Mouse (Mus musculus): ENCODE results near the gene Bicc1. TPM values are rescaled to one million over a fixed set of nuclear protein-coding genes. Genes with fewer than 3 reads are reported as not detected.

Gene Bicc1
- total and polyA plus RNA-seq, 3 experiments = 0.16 TPM; not detected in 2

DNA sequence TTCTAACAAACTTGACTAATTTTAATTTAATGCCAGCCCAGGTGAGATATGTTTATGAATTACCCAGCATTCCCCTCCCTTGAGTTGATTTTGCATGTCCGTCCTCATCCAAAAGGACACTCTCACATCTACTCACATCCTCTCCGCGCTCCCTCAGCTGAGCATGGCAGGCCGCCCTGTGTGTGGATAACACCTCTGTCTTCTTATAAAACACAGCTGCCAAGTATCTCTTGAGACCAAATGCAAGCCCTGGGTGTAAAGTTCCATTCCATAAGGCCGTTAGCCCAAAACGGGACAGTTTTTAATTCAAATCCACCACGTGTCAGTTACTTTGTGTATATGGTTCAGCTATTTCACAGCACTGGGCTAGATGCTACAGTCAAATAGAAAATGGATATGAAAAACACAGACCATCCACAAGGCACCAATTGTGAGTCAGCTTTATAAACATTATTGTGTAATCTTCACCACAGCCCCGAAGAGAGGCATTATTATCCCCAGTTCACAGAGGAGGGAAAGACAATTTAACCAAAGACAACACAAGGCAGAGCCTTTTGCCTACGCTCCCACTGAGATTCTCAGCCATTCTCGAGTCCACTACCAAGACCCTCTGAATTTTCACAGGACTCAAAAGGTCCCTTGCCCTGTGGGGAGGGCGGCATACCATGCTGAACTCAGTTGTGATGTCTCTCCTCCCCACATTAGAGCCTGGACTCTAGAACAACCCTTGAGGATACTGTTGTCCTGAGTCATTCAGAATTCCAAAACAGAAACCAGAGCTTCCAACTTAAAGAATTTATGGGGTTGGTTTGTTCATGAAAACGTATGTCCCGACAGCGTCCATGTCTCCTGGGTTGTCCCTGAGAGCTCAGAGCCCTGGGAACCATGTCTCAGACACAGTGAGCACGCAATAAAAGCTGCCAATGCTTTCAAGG is 12.6 kb downstream of the Bicc1 start:
- H3K27me3 ChIP-seq (ENCODE audit: insufficient read depth, low read length) = no peaks in the 10 kb centered on the region
- H3K9me3 ChIP-seq (replicated peaks) = peaks cover 39% of the 10 kb centered on the region
- H3K4me1 ChIP-seq (ENCODE audit: insufficient read depth, low read depth, low read length) = no peaks in the 10 kb centered on the region
- no peaks in the 10 kb centered on the region for H3K36me3 ChIP-seq (replicated peaks)
- TF ChIP-seq GATA2 (IDR thresholded peaks at IDR 0.05; ENCODE audit: borderline replicate concordance, low read depth, low read length) (no peak), GATA1 (IDR thresholded peaks at IDR 0.05; ENCODE audit: borderline replicate concordance, low read length) (no peak), CTCF (IDR thresholded peaks at IDR 0.05; ENCODE audit: low read depth, low read length) (no peak), POLR2AphosphoS5 (IDR thresholded peaks at IDR 0.05; ENCODE audit: insufficient replicate concordance, low read depth, low read length) (no peak), TAL1 (conservative IDR thresholded peaks at IDR 0.05; ENCODE audit: low read depth, low read length) (no peak)
- no peak for ATAC-seq (ENCODE audit: extremely low read depth, insufficient number of reproducible peaks, low FRiP score, poor library complexity, severe bottlenecking)
- H3K4me3 ChIP-seq (ENCODE audit: low read depth, low read length) = no peak overlapping the region
- no peak for DNase-seq (ENCODE audit: low spot score)

DNA sequence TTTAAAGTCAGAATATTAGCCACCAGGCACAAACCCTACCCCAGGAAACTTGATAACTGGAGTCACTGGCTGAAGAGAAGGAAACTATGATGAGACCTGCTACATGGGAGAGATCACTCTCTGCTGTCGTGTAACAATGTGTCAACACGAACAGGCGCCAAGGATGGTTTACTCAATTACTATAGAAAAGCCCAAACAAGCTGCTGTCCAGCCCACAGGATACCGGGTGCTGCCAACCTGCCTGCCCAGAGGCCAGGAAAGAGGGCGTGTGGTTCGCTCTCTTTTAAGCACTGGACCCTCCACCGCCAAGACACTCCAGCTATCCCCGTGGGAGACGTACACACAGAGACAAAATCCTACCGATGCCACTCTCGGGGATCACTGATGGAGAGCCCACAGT is 13.7 kb downstream of the Bicc1 start:
- Histone ChIP-seq H3K9me3 (replicated peaks) (peaks cover 35% of the 10 kb centered on the region), H3K4me1 (ENCODE audit: insufficient read depth, low read depth, low read length) (no peaks in the 10 kb centered on the region), H3K27me3 (ENCODE audit: insufficient read depth, low read length) (no peaks in the 10 kb centered on the region), H3K4me3 (ENCODE audit: low read depth, low read length) (no peak overlapping the region), H3K36me3 (replicated peaks) (no peaks in the 10 kb centered on the region)
- no peak for TF ChIP-seq GATA1 (IDR thresholded peaks at IDR 0.05; ENCODE audit: borderline replicate concordance, low read length)
- TF ChIP-seq CTCF (IDR thresholded peaks at IDR 0.05; ENCODE audit: low read depth, low read length) = no peak
- TF ChIP-seq GATA2 (IDR thresholded peaks at IDR 0.05; ENCODE audit: borderline replicate concordance, low read depth, low read length) = no peak
- TF ChIP-seq TAL1 (conservative IDR thresholded peaks at IDR 0.05; ENCODE audit: low read depth, low read length) = no peak
- no peak for TF ChIP-seq POLR2AphosphoS5 (IDR thresholded peaks at IDR 0.05; ENCODE audit: insufficient replicate concordance, low read depth, low read length)
- no peak for ATAC-seq (ENCODE audit: extremely low read depth, insufficient number of reproducible peaks, low FRiP score, poor library complexity, severe bottlenecking)
- no peak for DNase-seq (ENCODE audit: low spot score)

DNA sequence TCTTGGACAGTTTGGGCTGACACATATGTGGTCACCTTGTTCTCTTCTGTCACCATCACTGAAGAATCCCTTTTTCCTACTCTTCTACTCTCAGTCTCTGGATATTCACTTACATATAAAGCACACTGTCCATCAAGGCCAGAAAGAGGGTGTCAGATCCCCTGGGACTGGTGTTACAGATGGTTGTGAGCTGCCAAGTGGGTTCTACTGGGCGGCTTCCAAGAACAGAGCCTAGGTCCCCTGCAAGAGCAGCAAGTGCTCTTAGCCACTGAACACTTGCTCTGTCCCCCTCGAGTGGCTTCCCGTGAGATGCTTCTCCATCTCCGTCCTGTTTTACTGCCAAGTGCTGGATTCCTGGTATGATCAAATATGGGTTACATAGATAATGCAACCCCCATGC is 15.3 kb downstream of the Bicc1 start:
- Histone ChIP-seq H3K4me1 (ENCODE audit: insufficient read depth, low read depth, low read length) (no peaks in the 10 kb centered on the region), H3K9me3 (replicated peaks) (peaks cover 37% of the 10 kb centered on the region), H3K27me3 (ENCODE audit: insufficient read depth, low read length) (no peaks in the 10 kb centered on the region), H3K4me3 (ENCODE audit: low read depth, low read length) (no peak overlapping the region), H3K36me3 (replicated peaks) (no peaks in the 10 kb centered on the region)
- TF ChIP-seq GATA2 (IDR thresholded peaks at IDR 0.05; ENCODE audit: borderline replicate concordance, low read depth, low read length) (no peak), POLR2AphosphoS5 (IDR thresholded peaks at IDR 0.05; ENCODE audit: insufficient replicate concordance, low read depth, low read length) (no peak), CTCF (IDR thresholded peaks at IDR 0.05; ENCODE audit: low read depth, low read length) (no peak), TAL1 (conservative IDR thresholded peaks at IDR 0.05; ENCODE audit: low read depth, low read length) (no peak), GATA1 (IDR thresholded peaks at IDR 0.05; ENCODE audit: borderline replicate concordance, low read length) (no peak)
- no peak for DNase-seq (ENCODE audit: low spot score)
- ATAC-seq (ENCODE audit: extremely low read depth, insufficient number of reproducible peaks, low FRiP score, poor library complexity, severe bottlenecking) = no peak

DNA sequence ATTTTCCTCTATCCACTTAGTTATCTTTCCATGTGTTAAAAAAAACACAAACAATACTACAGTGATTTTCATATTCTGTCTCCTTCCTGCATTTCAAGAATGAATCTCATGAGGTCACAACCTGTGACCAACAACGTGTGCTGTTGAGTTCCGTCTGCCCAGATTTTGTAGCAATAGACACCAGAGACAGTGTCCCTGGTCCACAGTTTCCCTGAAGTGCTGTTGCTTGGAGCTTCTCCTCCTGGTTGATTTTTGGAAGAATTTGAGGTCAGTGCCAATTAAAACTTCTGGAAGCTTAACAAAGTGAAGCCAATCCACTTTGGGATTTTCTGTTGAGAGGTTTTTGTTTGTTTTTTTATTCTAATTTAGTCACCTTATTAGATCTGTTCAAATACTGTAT is 16.9 kb downstream of the Bicc1 start:
- no peak for TF ChIP-seq TAL1 (conservative IDR thresholded peaks at IDR 0.05; ENCODE audit: low read depth, low read length)
- TF ChIP-seq POLR2AphosphoS5 (IDR thresholded peaks at IDR 0.05; ENCODE audit: insufficient replicate concordance, low read depth, low read length) = no peak
- no peak for TF ChIP-seq GATA2 (IDR thresholded peaks at IDR 0.05; ENCODE audit: borderline replicate concordance, low read depth, low read length)
- TF ChIP-seq GATA1 (IDR thresholded peaks at IDR 0.05; ENCODE audit: borderline replicate concordance, low read length) = no peak
- no peak for TF ChIP-seq CTCF (IDR thresholded peaks at IDR 0.05; ENCODE audit: low read depth, low read length)

DNA sequence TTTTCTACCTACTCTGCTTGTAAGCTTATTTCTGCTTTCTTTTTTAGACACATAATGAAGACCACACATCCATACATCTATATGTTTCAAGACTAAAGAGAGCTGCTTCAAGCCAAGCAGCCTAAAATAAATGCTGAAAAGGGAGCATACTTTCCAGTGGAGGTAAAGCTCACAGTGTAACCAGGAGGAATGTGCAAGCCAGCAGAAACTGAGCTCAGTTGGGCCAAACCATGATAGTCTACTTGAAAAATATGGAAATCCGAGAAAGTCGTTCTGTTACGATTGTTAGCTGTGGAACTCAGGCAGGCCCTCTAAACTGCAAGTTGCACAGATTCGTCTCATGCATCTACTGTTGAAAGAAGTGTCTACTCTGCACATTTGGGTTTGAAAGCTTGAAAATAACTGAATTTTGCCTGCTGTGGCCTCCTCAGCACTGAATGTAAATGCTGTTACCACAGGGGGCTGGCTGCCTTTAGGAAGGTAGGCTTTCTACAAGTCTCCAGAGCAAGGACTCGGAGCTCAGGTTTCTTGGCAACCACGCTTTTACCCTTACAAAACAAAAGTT is 19.1 kb downstream of the Bicc1 start:
- Histone ChIP-seq H3K36me3 (replicated peaks) (no peaks in the 10 kb centered on the region), H3K4me3 (ENCODE audit: low read depth, low read length) (no peak overlapping the region), H3K9me3 (replicated peaks) (peaks cover 30% of the 10 kb centered on the region), H3K4me1 (ENCODE audit: insufficient read depth, low read depth, low read length) (no peaks in the 10 kb centered on the region), H3K27me3 (ENCODE audit: insufficient read depth, low read length) (no peaks in the 10 kb centered on the region)
- ATAC-seq (ENCODE audit: extremely low read depth, insufficient number of reproducible peaks, low FRiP score, poor library complexity, severe bottlenecking) (no peak), DNase-seq (ENCODE audit: low spot score) (no peak)
- TF ChIP-seq CTCF (IDR thresholded peaks at IDR 0.05; ENCODE audit: low read depth, low read length) = no peak
- TF ChIP-seq TAL1 (conservative IDR thresholded peaks at IDR 0.05; ENCODE audit: low read depth, low read length) = no peak
- no peak for TF ChIP-seq GATA1 (IDR thresholded peaks at IDR 0.05; ENCODE audit: borderline replicate concordance, low read length)
- no peak for TF ChIP-seq GATA2 (IDR thresholded peaks at IDR 0.05; ENCODE audit: borderline replicate concordance, low read depth, low read length)
- no peak for TF ChIP-seq POLR2AphosphoS5 (IDR thresholded peaks at IDR 0.05; ENCODE audit: insufficient replicate concordance, low read depth, low read length)

More for the DNA sequence above, 16.9 kb downstream of the Bicc1 start:
- H3K9me3 ChIP-seq (replicated peaks) = peaks cover 38% of the 10 kb centered on the region
- H3K27me3 ChIP-seq (ENCODE audit: insufficient read depth, low read length) = no peaks in the 10 kb centered on the region
- ATAC-seq (ENCODE audit: extremely low read depth, insufficient number of reproducible peaks, low FRiP score, poor library complexity, severe bottlenecking) (no peak), DNase-seq (ENCODE audit: low spot score) (no peak)
- no peaks in the 10 kb centered on the region for H3K36me3 ChIP-seq (replicated peaks)
- no peaks in the 10 kb centered on the region for H3K4me1 ChIP-seq (ENCODE audit: insufficient read depth, low read depth, low read length)
- no peak overlapping the region for H3K4me3 ChIP-seq (ENCODE audit: low read depth, low read length)

DNA sequence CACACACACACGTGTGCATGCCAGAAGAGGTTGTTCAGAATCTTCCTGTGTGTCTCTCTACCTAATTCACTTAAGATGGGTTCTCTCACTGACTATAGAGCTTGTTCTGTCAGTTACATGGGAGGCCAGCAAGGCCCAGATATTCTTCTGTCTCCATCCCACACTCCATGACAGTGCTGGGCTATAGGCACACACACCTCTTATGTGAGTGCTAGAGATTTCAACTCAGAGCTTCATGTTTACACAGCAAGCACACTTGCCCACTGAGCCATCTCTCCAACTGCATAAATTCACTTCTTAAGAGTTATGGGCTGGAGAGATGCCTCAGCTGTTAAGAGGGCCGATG is 20.7 kb downstream of the Bicc1 start:
- peaks cover 23% of the 10 kb centered on the region for H3K9me3 ChIP-seq (replicated peaks)
- no peak for ATAC-seq (ENCODE audit: extremely low read depth, insufficient number of reproducible peaks, low FRiP score, poor library complexity, severe bottlenecking)
- no peak overlapping the region for H3K4me3 ChIP-seq (ENCODE audit: low read depth, low read length)
- no peaks in the 10 kb centered on the region for H3K27me3 ChIP-seq (ENCODE audit: insufficient read depth, low read length)
- no peaks in the 10 kb centered on the region for H3K4me1 ChIP-seq (ENCODE audit: insufficient read depth, low read depth, low read length)
- TF ChIP-seq TAL1 (conservative IDR thresholded peaks at IDR 0.05; ENCODE audit: low read depth, low read length) (no peak), POLR2AphosphoS5 (IDR thresholded peaks at IDR 0.05; ENCODE audit: insufficient replicate concordance, low read depth, low read length) (no peak)
- DNase-seq (ENCODE audit: low spot score) = no peak
- H3K36me3 ChIP-seq (replicated peaks) = no peaks in the 10 kb centered on the region

All from G1E (cell line).